Mouse (Mus musculus) stomach, embryonic 16.5 days (tissue): Measurements from ENCODE around the gene Atp6v1c2. TPM values are rescaled to one million over a fixed set of nuclear protein-coding genes. Genes with fewer than 3 reads are reported as not detected.

ENCODE experiments used
- ATAC-seq: fragments of 200-750 bp; cut with Nextera tagmentation; 2 replicates; pipeline ENCODE4 v1.8.0; 2017; ENCODE audit warnings: moderate number of reproducible peaks, moderate TSS enrichment; ENCODE audit not compliant: insufficient read depth, low FRiP score
- H3K27ac ChIP-seq: fragments of 300-500 bp; sonication (generic); 2 replicates; pipeline ENCODE4 v1.5.1; 2014; ENCODE audit warnings: low read length
- H3K27me3 ChIP-seq: fragments of 300-500 bp; sonication (generic); 2 replicates; pipeline ENCODE4 v1.6.1; 2014; ENCODE audit warnings: low read length, control low read depth, mixed read lengths; ENCODE audit not compliant: control insufficient read depth, insufficient read depth
- H3K36me3 ChIP-seq: fragments of 300-500 bp; sonication (generic); 2 replicates; pipeline ENCODE4 v1.6.1; 2014; ENCODE audit warnings: low read length; ENCODE audit not compliant: control insufficient read depth, insufficient read depth
- H3K4me1 ChIP-seq: fragments of 300-500 bp; sonication (generic); 2 replicates; pipeline ENCODE4 v1.6.1; 2014; ENCODE audit warnings: low read length, control low read depth, mixed read lengths; ENCODE audit not compliant: control insufficient read depth, insufficient read depth
- H3K4me2 ChIP-seq: fragments of 300-500 bp; sonication (generic); 2 replicates; pipeline ENCODE4 v1.6.1; 2014; ENCODE audit warnings: low read depth, low read length, mixed read lengths
- H3K4me3 ChIP-seq: fragments of 300-500 bp; sonication (generic); replicated peaks from 2 replicates; pipeline ENCODE4 v1.5.1; 2014; ENCODE audit warnings: mild to moderate bottlenecking, low read length
- H3K9ac ChIP-seq: fragments of 300-500 bp; sonication (generic); 2 replicates; pipeline ENCODE4 v1.6.1; 2014; ENCODE audit warnings: low read length
- H3K9me3 ChIP-seq: fragments of 300-500 bp; sonication (generic); replicated peaks from 2 replicates; pipeline ENCODE4 v1.6.1; 2016; ENCODE audit warnings: low read length, control low read depth; ENCODE audit not compliant: control insufficient read depth
- WGBS: fragments of 180-500 bp; shearing (Covaris S2); extraction: QIAGEN DNeasy Blood & Tissue Kit; methylation state at CpG from one replicate; pipeline ENCODE4 v1.1.7; 2014; 5-methylcytosine and 5-hydroxymethylcytosine counted together
- polyA plus RNA-seq: library from polyadenylated mRNA; unstranded; fragments of >200 nt; fragmentation: Nextera tagmentation; extraction: Ambion mirVana; gene quantifications from 2 replicates; pipeline ENCODE4 v1.2.1, GENCODE M21; 2015

Atp6v1c2 gene
- polyA plus RNA-seq, 1 experiment from 2014 or later, result 0.88 TPM

GRCm38 (mm10) chr12:17273841-17274240, 55.3 kb downstream of the Atp6v1c2 start:
- Histone ChIP-seq H3K9ac (no peak overlapping the region), H3K9me3 (no peaks in the 10 kb centered on the region), H3K4me2 (no peak overlapping the region), H3K4me1 (peaks cover 6% of the 10 kb centered on the region; the same call in 1 of the 2 replicates), H3K27me3 (no peaks in the 10 kb centered on the region), H3K4me3 (no peak overlapping the region), H3K36me3 (peaks cover 46% of the 10 kb centered on the region), H3K27ac (no peak overlapping the region)
- no peak for ATAC-seq
- WGBS, result 81% methylated on average over 7 of the region's 7 CpGs

DNA sequence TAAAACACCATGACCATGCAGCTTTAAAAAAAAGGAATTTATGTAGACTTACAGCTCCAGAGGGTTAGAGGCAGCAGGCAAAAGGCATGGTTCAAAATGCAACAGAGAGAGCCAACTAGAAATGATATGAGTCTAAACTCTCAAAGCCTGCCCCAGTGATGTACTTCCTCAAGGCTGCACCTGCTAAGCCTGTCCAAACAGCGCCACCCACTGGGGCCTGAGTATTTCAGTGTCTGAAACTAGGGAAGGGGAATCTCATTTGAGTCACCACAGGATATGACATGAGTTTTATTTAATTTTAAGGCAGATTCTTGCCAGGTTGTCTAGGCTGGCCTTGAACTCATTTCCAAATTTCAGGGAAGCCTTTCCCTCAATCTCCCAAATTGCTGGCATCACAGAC, 57.9 kb downstream of the Atp6v1c2 start:
- Histone ChIP-seq H3K4me2 (no peak overlapping the region), H3K4me3 (no peak overlapping the region), H3K27me3 (no peaks in the 10 kb centered on the region), H3K36me3 (peaks cover 31% of the 10 kb centered on the region), H3K9me3 (no peaks in the 10 kb centered on the region), H3K9ac (no peak overlapping the region), H3K27ac (no peak overlapping the region), H3K4me1 (peaks cover 19% of the 10 kb centered on the region)
- ATAC-seq, result no peak
- 84% methylated on average over 1 of the region's 1 CpGs for WGBS

DNA sequence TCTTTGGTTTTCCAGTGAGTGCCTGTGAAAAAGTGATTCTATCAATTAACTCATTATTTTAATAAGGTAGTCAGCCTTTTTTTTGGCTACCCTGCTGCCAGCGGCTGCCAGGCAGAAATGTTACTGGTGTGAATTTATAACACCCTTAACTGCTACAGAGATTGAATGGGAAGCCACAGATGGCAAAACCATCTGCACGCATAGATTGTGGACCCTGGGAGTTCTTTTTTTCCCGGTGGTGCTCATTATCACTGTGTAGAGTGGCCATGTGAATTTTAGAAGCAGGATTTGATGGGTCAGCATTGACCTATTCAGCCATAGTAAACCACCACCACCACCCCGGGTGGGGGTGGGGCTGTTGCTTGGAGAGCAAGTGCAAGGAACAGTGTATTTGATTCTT, 61.8 kb downstream of the Atp6v1c2 start:
- 15% methylated on average over 4 of the region's 4 CpGs for WGBS
- peak overlapping the region; percentile 84 for H3K4me2 ChIP-seq
- no peak for ATAC-seq

DNA sequence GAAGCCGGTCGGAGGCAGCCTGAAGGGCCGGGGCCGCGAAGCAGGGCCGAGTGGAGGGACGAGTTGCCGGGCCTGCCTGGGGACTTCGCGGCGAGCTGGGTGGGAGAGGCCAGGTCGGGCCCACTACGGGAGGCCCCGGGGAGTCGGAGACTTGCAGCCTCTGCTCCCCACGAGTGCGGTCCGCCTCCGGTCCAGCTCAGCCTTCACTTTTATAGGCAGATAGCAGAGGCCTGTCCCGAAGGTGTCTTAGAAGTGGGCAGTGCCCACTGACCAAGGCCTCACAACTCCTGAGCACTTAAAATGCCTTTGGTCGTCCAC, 62.5 kb downstream of the Atp6v1c2 start:
- peaks cover 10% of the 10 kb centered on the region for H3K36me3 ChIP-seq
- peak overlapping the region; percentile 72 for H3K27ac ChIP-seq
- H3K4me2 ChIP-seq, result peak overlapping the region; percentile 84
- peaks cover 22% of the 10 kb centered on the region for H3K4me1 ChIP-seq
- no peaks in the 10 kb centered on the region for H3K27me3 ChIP-seq
- peak; percentile 71 for ATAC-seq
- 0% methylated on average over 21 of the region's 21 CpGs for WGBS
- H3K9ac ChIP-seq, result peak overlapping the region; percentile 95
- no peaks in the 10 kb centered on the region for H3K9me3 ChIP-seq
- H3K4me3 ChIP-seq, result peak overlapping the region; percentile 93

More for the DNA sequence above, 61.8 kb downstream of the Atp6v1c2 start:
- Histone ChIP-seq H3K4me1 (peaks cover 22% of the 10 kb centered on the region), H3K9ac (peak overlapping the region; percentile 95), H3K36me3 (peaks cover 16% of the 10 kb centered on the region), H3K27me3 (no peaks in the 10 kb centered on the region), H3K9me3 (no peaks in the 10 kb centered on the region), H3K4me3 (peak overlapping the region; percentile 93), H3K27ac (no peak overlapping the region)

GRCm38 (mm10) chr12:17265971-17266672, 63.0 kb downstream of the Atp6v1c2 start, which contains the start of gene Pdia6:
Gene Pdia6, plus strand, starts transcription at chr12:17266545.
- H3K9ac ChIP-seq, result peak within 1 kb of the TSS; percentile 95
- ATAC-seq, result peak; percentile 99
- under 1% methylated on average over 48 of the region's 48 CpGs for WGBS

GRCm38 (mm10) chr12:17264826-17265225, 64.3 kb downstream of the Atp6v1c2 start:
- Histone ChIP-seq H3K27ac (no peak overlapping the region), H3K36me3 (no peaks in the 10 kb centered on the region), H3K27me3 (no peaks in the 10 kb centered on the region), H3K4me2 (no peak overlapping the region), H3K9ac (no peak overlapping the region), H3K4me1 (peaks cover 19% of the 10 kb centered on the region), H3K9me3 (no peaks in the 10 kb centered on the region), H3K4me3 (no peak overlapping the region)
- WGBS, result 82% methylated on average over 2 of the region's 2 CpGs
- ATAC-seq, result no peak

More at GRCm38 (mm10) chr12:17265971-17266672, 63.0 kb downstream of the Atp6v1c2 start, which contains the start of gene Pdia6:
- H3K9me3 ChIP-seq, result no peaks in the 10 kb centered on the region
- H3K36me3 ChIP-seq, result peaks cover 8% of the 10 kb centered on the region
- peak within 1 kb of the TSS; percentile 93 for H3K4me3 ChIP-seq
- H3K4me1 ChIP-seq, result peaks cover 22% of the 10 kb centered on the region
- H3K4me2 ChIP-seq, result peak within 1 kb of the TSS; percentile 84
- no peaks in the 10 kb centered on the region for H3K27me3 ChIP-seq
- H3K27ac ChIP-seq, result peak within 1 kb of the TSS; percentile 72

DNA sequence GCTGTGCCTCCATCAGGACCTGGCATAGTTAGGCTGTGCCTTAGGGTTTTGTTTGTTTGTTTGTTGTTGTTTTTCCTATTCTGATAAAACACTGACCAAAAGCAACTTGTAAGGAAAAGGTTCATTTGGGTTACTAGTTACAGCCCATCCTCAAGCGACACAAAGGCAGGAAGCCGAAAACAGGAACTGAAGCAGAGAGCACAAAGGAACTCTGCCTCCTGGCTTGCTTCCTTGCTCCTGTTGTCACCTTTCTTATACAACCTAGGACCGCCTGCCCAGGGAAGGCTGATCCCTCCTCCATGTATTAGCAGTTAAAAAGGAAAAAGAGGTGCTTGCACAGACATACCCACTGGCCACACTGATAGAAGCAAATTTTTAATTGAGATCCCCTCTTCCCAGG, 65.3 kb downstream of the Atp6v1c2 start:
- H3K9ac ChIP-seq, result no peak overlapping the region
- H3K4me1 ChIP-seq, result peaks cover 17% of the 10 kb centered on the region
- no peaks in the 10 kb centered on the region for H3K36me3 ChIP-seq
- no peak overlapping the region for H3K4me3 ChIP-seq
- no peaks in the 10 kb centered on the region for H3K9me3 ChIP-seq
- no peaks in the 10 kb centered on the region for H3K27me3 ChIP-seq
- no peak overlapping the region for H3K27ac ChIP-seq
- ATAC-seq, result no peak
- 71% methylated on average over 3 of the region's 3 CpGs for WGBS
- no peak overlapping the region for H3K4me2 ChIP-seq

DNA sequence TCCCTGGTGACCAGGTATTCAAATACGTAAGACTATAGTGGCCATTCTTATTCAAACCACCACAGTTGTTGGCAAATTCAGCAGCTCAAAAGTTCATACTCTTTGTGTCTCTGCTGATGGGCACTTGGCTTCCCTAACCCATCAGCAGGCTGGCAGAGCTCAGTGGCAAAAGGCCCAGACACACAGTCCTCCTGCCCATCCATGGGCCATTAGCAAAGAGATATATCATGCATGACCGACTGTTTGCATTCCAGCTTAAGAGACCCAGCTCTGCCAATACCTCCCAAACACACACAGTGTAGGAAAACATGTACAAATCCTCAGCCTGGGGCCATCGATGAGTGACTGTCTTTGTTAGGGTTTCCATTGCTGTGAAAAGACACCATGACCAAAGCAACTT, 68.2 kb downstream of the Atp6v1c2 start:
- Histone ChIP-seq H3K27me3 (no peaks in the 10 kb centered on the region), H3K36me3 (no peaks in the 10 kb centered on the region), H3K4me3 (no peak overlapping the region), H3K9ac (no peak overlapping the region), H3K4me2 (no peak overlapping the region), H3K4me1 (0 out of 2 replicates have a peak, but pooled peaks cover 3% of the 10 kb centered on the region), H3K9me3 (no peaks in the 10 kb centered on the region), H3K27ac (no peak overlapping the region)
- no peak for ATAC-seq
- 85% methylated on average over 3 of the region's 3 CpGs for WGBS

DNA sequence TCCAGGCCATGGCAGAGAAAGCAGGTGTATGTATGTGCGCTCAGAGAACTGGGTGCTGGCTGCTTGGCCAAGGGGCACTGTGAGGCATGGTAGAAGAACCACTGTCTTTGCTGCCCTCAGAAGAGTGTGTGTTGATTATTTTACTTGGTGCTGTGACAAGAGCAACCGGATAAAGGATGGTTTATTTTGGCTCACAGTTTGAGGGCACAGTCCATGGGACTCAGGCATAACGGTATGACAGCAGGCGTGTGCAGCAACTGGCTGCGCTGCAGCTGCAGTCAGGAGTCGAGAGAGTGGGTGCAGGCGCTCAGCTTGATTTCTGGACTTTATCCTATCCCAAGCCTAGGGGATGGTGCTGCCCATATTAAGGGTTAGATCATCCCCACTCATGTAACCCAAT, 70.7 kb downstream of the Atp6v1c2 start:
- no peaks in the 10 kb centered on the region for H3K36me3 ChIP-seq
- H3K4me3 ChIP-seq, result no peak overlapping the region
- no peaks in the 10 kb centered on the region for H3K9me3 ChIP-seq
- H3K4me2 ChIP-seq, result no peak overlapping the region
- H3K27me3 ChIP-seq, result peaks cover 4% of the 10 kb centered on the region
- H3K4me1 ChIP-seq, result no peaks in the 10 kb centered on the region
- H3K27ac ChIP-seq, result no peak overlapping the region
- H3K9ac ChIP-seq, result no peak overlapping the region
- whole genome bisulfite sequencing, result 81% methylated on average over 7 of the region's 7 CpGs
- ATAC-seq, result no peak
